Mouse (Mus musculus) CH12.LX (cell line): ENCODE data around the gene Nsg1. TPM values are rescaled to one million over a fixed set of nuclear protein-coding genes. Genes with fewer than 3 reads are reported as not detected.

Source experiments
- DNase-seq: peaks from one replicate; pipeline ENCODE4 v3.0.0-alpha.2; 2013; ENCODE audit errors: extremely low read depth
- H3K27ac ChIP-seq: 2 replicates; pipeline ENCODE4 v1.5.1; 2012; ENCODE audit warnings: low read depth, mild to moderate bottlenecking, control low read depth, moderate library complexity; ENCODE audit not compliant: insufficient read depth
- H3K27me3 ChIP-seq: replicated peaks from 2 replicates; pipeline ENCODE3; 2012; ENCODE audit warnings: inconsistent platforms
- H3K36me3 ChIP-seq, 2 experiments: replicated peaks in 1 of 2; 2 replicates each; pipeline versions ENCODE3 to v1.6.1; 2012; ENCODE audit warnings: inconsistent platforms in 1 of 2, low read length in 1 of 2, mild to moderate bottlenecking in 1 of 2, mixed read lengths in 1 of 2, moderate library complexity in 1 of 2; ENCODE audit not compliant: control insufficient read depth in 1 of 2, insufficient read depth in 1 of 2
- H3K4me1 ChIP-seq, 2 experiments: 2 replicates each; pipeline ENCODE4 v1.6.1; 2012; ENCODE audit warnings: inconsistent platforms in 1 of 2, moderate library complexity in 1 of 2; ENCODE audit not compliant: insufficient read depth in 2 of 2, control insufficient read depth in 1 of 2
- H3K4me2 ChIP-seq: 2 replicates; pipeline ENCODE4 v1.6.1; 2012; ENCODE audit warnings: low read depth, mild to moderate bottlenecking, control low read depth; ENCODE audit not compliant: poor library complexity, insufficient read depth, severe bottlenecking
- H3K4me3 ChIP-seq, 3 experiments: fragments of 150-350 bp in 1 of 3; sonication (generic) in 1 of 3; replicated peaks in 1 of 3; 2 replicates each; pipeline versions ENCODE3 to v1.5.1; 2011 to 2012; ENCODE audit warnings: low read depth in 2 of 3, low read length in 2 of 3, mild to moderate bottlenecking in 2 of 3, moderate library complexity in 2 of 3, control low read depth in 1 of 3, improper control_type of control experiment in 1 of 3, inconsistent platforms in 1 of 3, mixed read lengths in 1 of 3; ENCODE audit not compliant: poor library complexity in 1 of 3
- H3K79me2 ChIP-seq: replicated peaks from 2 replicates; pipeline ENCODE4 v1.6.1; 2012; ENCODE audit warnings: mild to moderate bottlenecking, moderate library complexity; ENCODE audit not compliant: control insufficient read depth, poor library complexity, insufficient read depth, severe bottlenecking; ENCODE audit errors: extremely low read depth
- H3K9ac ChIP-seq: 2 replicates; pipeline ENCODE4 v1.6.1; 2012; ENCODE audit warnings: low read depth, mild to moderate bottlenecking, control low read depth, moderate library complexity; ENCODE audit not compliant: insufficient read depth
- H3K9me3 ChIP-seq: replicated peaks from 2 replicates; pipeline ENCODE3; 2012; ENCODE audit warnings: low read length, inconsistent platforms, mixed read lengths
- BHLHE40 ChIP-seq: IDR thresholded peaks from 2 replicates; pipeline ENCODE4 v1.6.1; 2011; ENCODE audit warnings: mild to moderate bottlenecking, low read depth, low read length, improper control_type of control experiment
- CHD1 ChIP-seq: IDR thresholded peaks from 2 replicates; pipeline ENCODE4 v1.6.1; 2012; ENCODE audit warnings: low read depth, low read length, improper control_type of control experiment, inconsistent platforms
- EP300 ChIP-seq: IDR thresholded peaks from 2 replicates; pipeline ENCODE4 v1.6.1; 2011; ENCODE audit warnings: low read length, improper control_type of control experiment
- GABPA ChIP-seq: IDR thresholded peaks from 2 replicates; pipeline ENCODE4 v1.6.1; 2012; ENCODE audit warnings: low read depth, low read length, improper control_type of control experiment, inconsistent platforms; ENCODE audit not compliant: insufficient replicate concordance
- HCFC1 ChIP-seq: IDR thresholded peaks from 2 replicates; pipeline ENCODE4 v1.6.1; 2012; ENCODE audit warnings: low read depth, mild to moderate bottlenecking, inconsistent platforms, low read length, improper control_type of control experiment
- JUND ChIP-seq: conservative IDR thresholded peaks from 2 replicates; pipeline ENCODE4 v1.6.1; 2011; ENCODE audit warnings: low read depth, low read length, improper control_type of control experiment
- KAT2A ChIP-seq: IDR thresholded peaks from 2 replicates; pipeline ENCODE4 v1.6.1; 2012; ENCODE audit warnings: low read length, improper control_type of control experiment, inconsistent platforms; ENCODE audit not compliant: insufficient replicate concordance
- MAX ChIP-seq: IDR thresholded peaks from 2 replicates; pipeline ENCODE4 v1.6.1; 2011; ENCODE audit warnings: low read length, improper control_type of control experiment
- MAZ ChIP-seq: IDR thresholded peaks from 2 replicates; pipeline ENCODE4 v1.6.1; 2012; ENCODE audit warnings: low read depth, mild to moderate bottlenecking, inconsistent platforms, low read length, improper control_type of control experiment, moderate library complexity
- MEF2A ChIP-seq: IDR thresholded peaks from 2 replicates; pipeline ENCODE4 v1.6.1; 2014; ENCODE audit warnings: low read depth, mild to moderate bottlenecking, inconsistent platforms, low read length, improper control_type of control experiment, borderline replicate concordance
- MXI1 ChIP-seq: IDR thresholded peaks from 2 replicates; pipeline ENCODE4 v1.6.1; 2011; ENCODE audit warnings: mild to moderate bottlenecking, low read depth, low read length, improper control_type of control experiment
- MYC ChIP-seq: IDR thresholded peaks from 2 replicates; pipeline ENCODE4 v1.6.1; 2011; ENCODE audit warnings: low read depth, mild to moderate bottlenecking, improper control_type of control experiment, low read length
- POLR2A ChIP-seq: IDR thresholded peaks from 2 replicates; pipeline ENCODE4 v1.6.1; 2011; ENCODE audit warnings: low read depth, mild to moderate bottlenecking, improper control_type of control experiment, low read length
- RAD21 ChIP-seq: IDR thresholded peaks from 2 replicates; pipeline ENCODE4 v1.6.1; 2011; ENCODE audit warnings: low read depth, mild to moderate bottlenecking, low read length, improper control_type of control experiment, moderate library complexity
- SIN3A ChIP-seq: IDR thresholded peaks from 2 replicates; pipeline ENCODE4 v1.6.1; 2012; ENCODE audit warnings: low read length, improper control_type of control experiment, inconsistent platforms
- USF1 ChIP-seq: IDR thresholded peaks from 2 replicates; pipeline ENCODE4 v1.6.1; 2014; ENCODE audit warnings: low read depth, mild to moderate bottlenecking, inconsistent platforms, low read length, improper control_type of control experiment
- USF2 ChIP-seq: conservative IDR thresholded peaks from 2 replicates; pipeline ENCODE4 v1.6.1; 2011; ENCODE audit warnings: low read depth, low read length, improper control_type of control experiment
- ZKSCAN1 ChIP-seq: IDR thresholded peaks from 2 replicates; pipeline ENCODE4 v1.6.1; 2012; ENCODE audit warnings: low read depth, inconsistent platforms, low read length, improper control_type of control experiment, borderline replicate concordance
- ZMIZ1 ChIP-seq: IDR thresholded peaks from 2 replicates; pipeline ENCODE4 v1.6.1; 2012; ENCODE audit warnings: low read depth, mild to moderate bottlenecking, inconsistent platforms, low read length, improper control_type of control experiment
- dilution Hi-C: fragments of 300-500 bp; cut with MboI; formaldehyde crosslinking; loops from 2 replicates; pipeline ENCODE4 v1.14.3; 2020; ENCODE audit warnings: low sequenced_read_pairs; ENCODE audit not compliant: extremely low pct_unique_long_range_greater_than_20kb, extremely low pct_ligation_motif_present
- in situ Hi-C: fragments of 300-500 bp; cut with MboI; formaldehyde crosslinking; loops from 3 replicates; pipeline ENCODE4 v1.14.3; 2019; ENCODE audit warnings: low sequenced_read_pairs, low pct_ligation_motif_present, low pct_unique_long_range_greater_than_20kb, mixed read lengths
- polyA plus RNA-seq: library from polyadenylated mRNA; unstranded; fragments of >175 nt; gene quantifications from 2 replicates; pipeline ENCODE4 v1.2.1, GENCODE M21; 2012; ENCODE audit warnings: low read depth; ENCODE audit not compliant: insufficient read length
- total RNA-seq, 2 experiments: library from RNA; depleted of rRNA; stranded (reverse); fragments of 300-350 nt in 1 of 2; fragments of >200 nt in 1 of 2; gene quantifications; 2 replicates each; pipeline ENCODE4 v1.2.3; 2012 to 2014

Gene Nsg1
- total and polyA plus RNA-seq, 3 experiments, result 0.04 TPM; not detected in 2

DNA sequence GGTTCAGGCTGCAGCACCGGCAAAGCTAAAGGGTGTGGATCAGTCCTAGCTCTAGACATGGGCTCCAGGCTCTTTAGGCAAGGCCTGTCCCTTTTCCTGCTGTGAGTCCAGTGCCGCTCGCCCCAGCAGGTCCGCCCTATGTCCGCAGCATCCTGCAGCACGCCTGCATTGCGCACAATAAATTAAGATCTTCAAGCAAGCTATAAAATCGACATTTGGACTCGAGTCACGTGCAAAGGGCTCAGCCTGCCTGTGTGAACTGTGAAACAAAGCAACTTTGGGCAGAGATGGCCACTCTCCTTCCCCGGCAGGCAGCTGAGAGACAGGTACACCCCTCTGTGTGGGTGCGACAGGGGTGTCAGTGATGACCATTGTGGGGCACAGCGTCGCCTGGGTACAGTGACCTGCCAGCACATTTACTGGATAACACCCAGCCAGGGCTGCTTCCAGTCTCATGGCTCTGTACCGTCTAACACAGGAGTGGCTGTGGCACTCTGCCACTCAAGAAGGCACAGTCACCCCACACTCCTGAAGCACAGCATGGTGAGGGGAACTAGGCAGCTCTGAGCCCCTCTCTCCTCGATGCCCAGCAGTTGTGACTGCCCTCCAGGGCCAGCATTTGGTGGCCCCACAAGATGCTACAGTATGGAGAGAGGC is 14.7 kb upstream of the Nsg1 start:
- Histone ChIP-seq H3K27me3 (peaks cover 78% of the 10 kb centered on the region), H3K4me2 (no peak overlapping the region), H3K4me1 (no peaks in the 10 kb centered on the region), H3K79me2 (no peaks in the 10 kb centered on the region), H3K4me3 (no peak overlapping the region), H3K27ac (no peak overlapping the region), H3K36me3 (no peaks in the 10 kb centered on the region), H3K9ac (no peak overlapping the region), H3K9me3 (peaks cover 10% of the 10 kb centered on the region)
- no peak for DNase-seq
- dilution Hi-C loops, result no loop called here
- in situ Hi-C loops, result no loop called here
- TF ChIP-seq POLR2A, result no peak
- no peak for TF ChIP-seq MYC
- no peak for TF ChIP-seq MEF2A
- no peak for TF ChIP-seq USF1
- TF ChIP-seq JUND, result no peak
- no peak for TF ChIP-seq EP300
- TF ChIP-seq CHD1, result no peak
- no peak for TF ChIP-seq MXI1
- TF ChIP-seq SIN3A, result no peak
- no peak for TF ChIP-seq USF2
- no peak for TF ChIP-seq ZKSCAN1
- TF ChIP-seq RAD21, result no peak
- no peak for TF ChIP-seq KAT2A
- TF ChIP-seq HCFC1, result no peak
- TF ChIP-seq GABPA, result no peak
- no peak for TF ChIP-seq MAX
- no peak for TF ChIP-seq BHLHE40
- TF ChIP-seq MAZ, result no peak
- TF ChIP-seq ZMIZ1, result no peak
- TF ChIP-seq, all 38 proteins: peak for 0

DNA sequence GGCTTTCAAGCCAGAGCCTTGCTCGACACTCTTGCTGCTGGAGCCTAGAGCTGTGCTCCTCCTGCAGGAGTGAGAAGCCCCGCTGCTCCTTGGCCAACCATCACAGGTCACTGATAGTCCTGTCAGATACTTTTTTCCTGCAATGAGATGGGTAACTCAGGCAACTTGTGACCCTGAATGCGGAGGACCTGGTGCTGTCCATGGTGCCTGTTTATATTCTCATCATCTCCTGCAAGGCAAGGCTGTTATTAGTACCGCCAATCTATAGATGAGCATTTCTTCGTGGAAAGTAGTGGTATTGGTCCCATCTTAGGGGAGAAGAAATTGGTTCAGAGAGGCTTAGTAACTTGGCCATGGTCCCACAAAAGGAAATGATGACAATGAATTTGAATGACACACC is 14.1 kb upstream of the Nsg1 start:
- Histone ChIP-seq H3K9me3 (peaks cover 10% of the 10 kb centered on the region), H3K36me3 (no peaks in the 10 kb centered on the region), H3K27ac (no peak overlapping the region), H3K4me2 (no peak overlapping the region), H3K79me2 (no peaks in the 10 kb centered on the region), H3K4me1 (no peaks in the 10 kb centered on the region), H3K27me3 (peaks cover 81% of the 10 kb centered on the region), H3K4me3 (no peak overlapping the region), H3K9ac (no peak overlapping the region)
- dilution Hi-C loops (no loop called here), in situ Hi-C loops (no loop called here)
- no peak for DNase-seq
- no peak for TF ChIP-seq CHD1
